Mouse (Mus musculus) stomach, postnatal 0 days (tissue): ENCODE data around the gene Celsr2.

ENCODE experiments used
- CTCF ChIP-seq: IDR thresholded peaks from 2 replicates; pipeline ENCODE4 v1.5.1; 2016; ENCODE audit warnings: antibody characterized with exemption, low read depth, mild to moderate bottlenecking, moderate library complexity
- EP300 ChIP-seq: optimal IDR thresholded peaks from 2 replicates; pipeline ENCODE3; 2016; ENCODE audit warnings: antibody characterized with exemption

- TF ChIP-seq CTCF (no peak), EP300 (no peak)
These were observed 23.1 kb downstream of the Celsr2 start for GRCm38 (mm10) chr3:108392299-108392698.
